Mouse (Mus musculus) B cell, adult 67 days (primary cell): ENCODE measurements around the gene Dpt. TPM values are rescaled to one million over a fixed set of nuclear protein-coding genes. Genes with fewer than 3 reads are reported as not detected.

Experiments used
- total RNA-seq, 2 experiments: library from RNA; stranded (reverse); gene quantifications; 4 replicates each; pipeline ENCODE4 v1.2.4; 2023

Gene Dpt
- not detected for total RNA-seq

DNA sequence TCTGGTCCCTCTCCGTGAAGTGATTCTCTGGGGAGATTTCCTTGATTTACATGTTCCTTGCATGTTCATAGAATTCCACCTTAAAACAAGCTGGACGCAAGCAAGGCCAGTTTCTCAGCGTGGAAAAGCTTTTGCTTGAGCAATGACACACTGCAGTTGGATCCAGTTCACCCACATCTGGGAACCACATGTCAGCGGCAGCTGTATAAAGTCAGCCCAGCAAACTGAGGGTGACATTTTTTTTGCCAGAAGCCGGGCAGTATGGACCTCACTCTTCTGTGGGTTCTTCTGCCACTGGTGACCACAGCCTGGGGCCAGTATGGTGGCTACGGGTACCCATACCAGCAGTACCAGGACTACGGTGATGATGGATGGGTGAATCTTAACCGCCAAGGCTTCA, at the start of gene Dpt:
Dpt (plus strand) TSS at position 174 of the 400 bp plus-strand sequence.

Other genes starting within 250 kb of the Dpt start
- gene Xcl1, start 138.9 kb downstream of the Dpt start, total RNA-seq: 1 to 10 TPM in 1 of 2 experiments, not detected in 1; 1.6 TPM